8 mouse cellular contexts compared by ENCODE assay signal in genomic region chr4:134579212-134579611, GRCm38 (mm10). TPM values are rescaled to one million over a fixed set of nuclear protein-coding genes. Genes with fewer than 3 reads are reported as not detected.
DNase-seq lines count a peak whose midpoint lies in the region; ATAC-seq and TF ChIP-seq lines count a peak whose summit lies in the region.

No protein-coding gene starts in this region.

- H3K27me3 ChIP-seq in lung, embryonic 16.5 days (ENCODE audit: control insufficient read depth, insufficient read depth, low read depth, low read length): no peaks in the 10 kb centered on the region
- no peaks in the 10 kb centered on the region for H3K27me3 ChIP-seq in forebrain, postnatal 0 days (ENCODE audit: insufficient read depth, low read length)
- no peaks in the 10 kb centered on the region for H3K27me3 ChIP-seq in stomach, embryonic 15.5 days (replicated peaks)

- peak; percentile 53; the same call in 1 of the 2 replicates for ATAC-seq in lung, embryonic 16.5 days (ENCODE audit: low read depth)
- no peak for ATAC-seq in forebrain, postnatal 0 days
- ATAC-seq in stomach, embryonic 15.5 days (ENCODE audit: insufficient read depth, low FRiP score, low read depth): no peak; the same call in 1 of the 2 replicates

- H3K9ac ChIP-seq in lung, embryonic 16.5 days (ENCODE audit: low read length): peak overlapping the region; percentile 12; the same call in 1 of the 2 replicates
- no peak overlapping the region for H3K9ac ChIP-seq in forebrain, postnatal 0 days
- H3K9ac ChIP-seq in stomach, embryonic 15.5 days: no peak overlapping the region

- H3K4me3 ChIP-seq in lung, embryonic 16.5 days (ENCODE audit: low read length): no peak overlapping the region
- H3K4me3 ChIP-seq in forebrain, postnatal 0 days (ENCODE audit: low read depth, low read length): no peak overlapping the region
- H3K4me3 ChIP-seq in stomach, embryonic 15.5 days (replicated peaks): 0 out of 2 replicates have a peak overlapping the region, but pooled peaks have one; percentile 2

- 5% methylated on average over 11 of the region's 11 CpGs for WGBS in lung, embryonic 16.5 days
- 21% methylated on average over 11 of the region's 11 CpGs for WGBS in forebrain, postnatal 0 days
- WGBS in stomach, embryonic 15.5 days: 10% methylated on average over 11 of the region's 11 CpGs

- H3K4me2 ChIP-seq in lung, embryonic 16.5 days (ENCODE audit: low read depth, low read length): peak overlapping the region; percentile 31; the same call in 1 of the 2 replicates
- H3K4me2 ChIP-seq in forebrain, postnatal 0 days (ENCODE audit: low read depth): no peak overlapping the region
- H3K4me2 ChIP-seq in stomach, embryonic 15.5 days: peak overlapping the region; percentile 34

- no peak overlapping the region for H3K27ac ChIP-seq in lung, embryonic 16.5 days (ENCODE audit: low read length)
- H3K27ac ChIP-seq in forebrain, postnatal 0 days (ENCODE audit: low read depth, low read length): no peak overlapping the region
- no peak overlapping the region for H3K27ac ChIP-seq in stomach, embryonic 15.5 days

- intact Hi-C loops in left cerebral cortex, postnatal 4 days (cut with DNase I): no loop called here

- no peaks in the 10 kb centered on the region for H3K36me3 ChIP-seq in lung, embryonic 16.5 days (ENCODE audit: control insufficient read depth, insufficient read depth, low read length)
- no peaks in the 10 kb centered on the region for H3K36me3 ChIP-seq in forebrain, postnatal 0 days (ENCODE audit: insufficient read depth)
- H3K36me3 ChIP-seq in stomach, embryonic 15.5 days: no peaks in the 10 kb centered on the region

- H3K9me3 ChIP-seq in lung, embryonic 16.5 days (ENCODE audit: control insufficient read depth, low read length): no peaks in the 10 kb centered on the region
- H3K9me3 ChIP-seq in forebrain, postnatal 0 days (ENCODE audit: low read length): no peaks in the 10 kb centered on the region
- no peaks in the 10 kb centered on the region for H3K9me3 ChIP-seq in stomach, embryonic 15.5 days

- TF ChIP-seq CTCF in forebrain, postnatal 0 days (IDR thresholded peaks at IDR 0.05; ENCODE audit: low read depth): peak; percentile 35

- no peak for DNase-seq in lung, postnatal 25 days (ENCODE audit: low spot score)
- no peak for DNase-seq in forebrain, postnatal 0 days
- DNase-seq in kidney, postnatal 4 days: peak; percentile 62 to 76
- DNase-seq in left cerebral cortex, postnatal 4 days: no peak
- no peak for DNase-seq in frontal cortex, postnatal 36 days (ENCODE audit: low spot score in 2 of 2)
- no peak for DNase-seq in layer of hippocampus, postnatal 10 days (ENCODE audit: low spot score in 2 of 2)

- peaks cover 13% of the 10 kb centered on the region for H3K4me1 ChIP-seq in lung, embryonic 16.5 days (replicated peaks; ENCODE audit: control insufficient read depth, insufficient read depth, low read length)
- H3K4me1 ChIP-seq in forebrain, postnatal 0 days (ENCODE audit: insufficient read depth): peaks cover 22% of the 10 kb centered on the region
- peaks cover 16% of the 10 kb centered on the region for H3K4me1 ChIP-seq in stomach, embryonic 15.5 days

RNA-seq across cellular contexts. Expression of gene Selenon, which starts 27.2 kb away (rescaled TPM):
- polyA plus RNA-seq in lung, embryonic 16.5 days (2015; fragmentation: Nextera tagmentation; extraction: Ambion mirVana): 9.7 and 10.4 TPM in 2 replicates
- total RNA-seq in forebrain, postnatal 0 days (2014; rRNA removed): 17.1 and 17.9 TPM in 2 replicates
- polyA plus RNA-seq in forebrain, postnatal 0 days (2015; fragmentation: Nextera tagmentation; extraction: Ambion mirVana): 11.8 and 13.4 TPM in 2 replicates
- polyA plus RNA-seq in stomach, embryonic 15.5 days (2015; fragmentation: Nextera tagmentation; extraction: Ambion mirVana): 33.0 and 37.8 TPM in 2 replicates
- 10 to 100 TPM; 30.2 to 30.4 TPM for total RNA-seq in left cerebral cortex, postnatal 4 days (2021)
- total RNA-seq in layer of hippocampus, postnatal 10 days (2021): 10 to 100 TPM; 16.9 TPM

RNA-seq across cellular contexts. Expression of gene Mtfr1l, which starts 44.0 kb away (rescaled TPM):
- 110 and 111 TPM in 2 replicates for polyA plus RNA-seq in lung, embryonic 16.5 days (2015; fragmentation: Nextera tagmentation; extraction: Ambion mirVana)
- 116 and 119 TPM in 2 replicates for total RNA-seq in forebrain, postnatal 0 days (2014; rRNA removed)
- polyA plus RNA-seq in forebrain, postnatal 0 days (2015; fragmentation: Nextera tagmentation; extraction: Ambion mirVana): 191 and 194 TPM in 2 replicates
- 92.1 and 101 TPM in 2 replicates for polyA plus RNA-seq in stomach, embryonic 15.5 days (2015; fragmentation: Nextera tagmentation; extraction: Ambion mirVana)
- 100 to 1,000 TPM in 1 of 2 experiments, 10 to 100 TPM in 1; 99.4 to 102 TPM for total RNA-seq in left cerebral cortex, postnatal 4 days (2021)
- 10 to 100 TPM; 82.0 to 86.7 TPM for total RNA-seq in layer of hippocampus, postnatal 10 days (2021)

Comparison
In these comparisons a context has a peak if more than half of its experiments do, and no peak if none do; other contexts are left out.
1. DNase-seq: peak in kidney, postnatal 4 days (2 of 2); none in lung, postnatal 25 days (single experiment), forebrain, postnatal 0 days (single experiment), left cerebral cortex, postnatal 4 days (single experiment), frontal cortex, postnatal 36 days (0 of 2) and layer of hippocampus, postnatal 10 days (0 of 2).